Mouse (Mus musculus) lung, embryonic 14.5 days (tissue): ENCODE measurements around the gene P3h4. TPM values are rescaled to one million over a fixed set of nuclear protein-coding genes. Genes with fewer than 3 reads are reported as not detected.

ENCODE experiments used
- ATAC-seq: fragments of 200-750 bp; cut with Nextera tagmentation; 2 replicates; pipeline ENCODE4 v1.8.0; 2017; ENCODE audit warnings: mild to moderate bottlenecking, moderate TSS enrichment, moderate library complexity; ENCODE audit not compliant: insufficient read depth
- DNase-seq: peaks from one replicate; pipeline ENCODE4 v3.0.0-alpha.2; 2015
- H3K27ac ChIP-seq: fragments of 300-500 bp; sonication (generic); 2 replicates; pipeline ENCODE4 v1.5.1; 2014; ENCODE audit warnings: low read depth, mild to moderate bottlenecking, moderate library complexity
- H3K27me3 ChIP-seq: fragments of 300-500 bp; sonication (generic); 2 replicates; pipeline ENCODE4 v1.6.1; 2014; ENCODE audit warnings: low read length, control low read depth; ENCODE audit not compliant: insufficient read depth
- H3K36me3 ChIP-seq: fragments of 300-500 bp; sonication (generic); 2 replicates; pipeline ENCODE4 v1.6.1; 2014; ENCODE audit warnings: control low read depth; ENCODE audit not compliant: insufficient read depth
- H3K4me1 ChIP-seq: fragments of 300-500 bp; sonication (generic); 2 replicates; pipeline ENCODE4 v1.6.1; 2014; ENCODE audit warnings: antibody characterized with exemption, control low read depth; ENCODE audit not compliant: insufficient read depth
- H3K4me2 ChIP-seq: fragments of 300-500 bp; sonication (generic); 2 replicates; pipeline ENCODE4 v1.6.1; 2014; ENCODE audit warnings: mild to moderate bottlenecking
- H3K4me3 ChIP-seq: fragments of 300-500 bp; sonication (generic); 2 replicates; pipeline ENCODE4 v1.5.1; 2014; ENCODE audit warnings: low read depth, low read length
- H3K9ac ChIP-seq: fragments of 300-500 bp; sonication (generic); 2 replicates; pipeline ENCODE4 v1.6.1; 2014
- H3K9me3 ChIP-seq: fragments of 300-500 bp; sonication (generic); 2 replicates; pipeline ENCODE4 v1.6.1; 2016; ENCODE audit warnings: low read depth, low read length, control low read depth
- CTCF ChIP-seq: IDR thresholded peaks from 2 replicates; pipeline ENCODE4 v1.5.1; 2016; ENCODE audit warnings: antibody characterized with exemption, low read depth
- WGBS: fragments of 180-500 bp; shearing (Covaris S2); extraction: QIAGEN DNeasy Blood & Tissue Kit; methylation state at CpG from one replicate; pipeline ENCODE4 v1.1.7; 2014; 5-methylcytosine and 5-hydroxymethylcytosine counted together
- polyA plus RNA-seq: library from polyadenylated mRNA; unstranded; fragments of >200 nt; fragmentation: Nextera tagmentation; extraction: Ambion mirVana; gene quantifications from 2 replicates; pipeline ENCODE4 v1.2.1, GENCODE M21; 2014

P3h4 gene
- polyA plus RNA-seq: 64.5 and 67.3 TPM in 2 replicates

- WGBS: under 1% methylated on average over 93 of the region's 93 CpGs
- peaks cover 13% of the 10 kb centered on the region for H3K4me1 ChIP-seq
- DNase-seq: peak; percentile 95
- peak; percentile 59 for TF ChIP-seq CTCF
- H3K36me3 ChIP-seq: peaks cover 28% of the 10 kb centered on the region
- peak; percentile 98 for ATAC-seq
- peak within 1 kb of the TSS; percentile 73 for H3K4me3 ChIP-seq
- H3K27ac ChIP-seq: peak within 1 kb of the TSS; percentile 97
- no peaks in the 10 kb centered on the region for H3K9me3 ChIP-seq
- no peaks in the 10 kb centered on the region for H3K27me3 ChIP-seq
- H3K9ac ChIP-seq: peak within 1 kb of the TSS; percentile 83
- peak within 1 kb of the TSS; percentile 86 for H3K4me2 ChIP-seq
These were observed at the start of gene P3h4 for GRCm38 (mm10) chr11:100414021-100414913. Gene P3h4, minus strand, starts transcription at chr11:100414836.

GRCm38 (mm10) chr11:100462699-100463098, 48.1 kb upstream of the P3h4 start:
- H3K4me3 ChIP-seq: no peak overlapping the region
- H3K4me2 ChIP-seq: no peak overlapping the region
- peaks cover 39% of the 10 kb centered on the region for H3K36me3 ChIP-seq
- no peaks in the 10 kb centered on the region for H3K9me3 ChIP-seq
- WGBS: 90% methylated on average over 10 of the region's 10 CpGs
- H3K9ac ChIP-seq: no peak overlapping the region
- no peak for ATAC-seq
- TF ChIP-seq CTCF: no peak
- no peak overlapping the region for H3K27ac ChIP-seq
- H3K4me1 ChIP-seq: no peaks in the 10 kb centered on the region
- no peak for DNase-seq
- H3K27me3 ChIP-seq: no peaks in the 10 kb centered on the region

- DNase-seq (no peak), ATAC-seq (no peak)
- Histone ChIP-seq H3K36me3 (peaks cover 32% of the 10 kb centered on the region), H3K9ac (no peak overlapping the region), H3K4me2 (no peak overlapping the region), H3K27ac (0 out of 2 replicates have a peak overlapping the region, but pooled peaks have one; percentile 12), H3K27me3 (no peaks in the 10 kb centered on the region), H3K4me1 (no peaks in the 10 kb centered on the region), H3K4me3 (no peak overlapping the region), H3K9me3 (no peaks in the 10 kb centered on the region)
- WGBS: 65% methylated on average over 5 of the region's 5 CpGs
- no peak for TF ChIP-seq CTCF
These were observed 43.1 kb upstream of the P3h4 start for GRCm38 (mm10) chr11:100457711-100458110.

- Histone ChIP-seq H3K9me3 (no peaks in the 10 kb centered on the region), H3K9ac (no peak overlapping the region), H3K4me2 (no peak overlapping the region), H3K27me3 (no peaks in the 10 kb centered on the region), H3K27ac (no peak overlapping the region), H3K36me3 (peaks cover 29% of the 10 kb centered on the region), H3K4me3 (no peak overlapping the region), H3K4me1 (no peaks in the 10 kb centered on the region)
- DNase-seq: no peak
- TF ChIP-seq CTCF: no peak
- 56% methylated on average over 4 of the region's 4 CpGs for WGBS
- ATAC-seq: no peak
These were observed 42.6 kb upstream of the P3h4 start for GRCm38 (mm10) chr11:100457247-100457646.

- WGBS: 79% methylated on average over 6 of the region's 6 CpGs
- ATAC-seq (no peak), DNase-seq (no peak)
- TF ChIP-seq CTCF: no peak
- H3K36me3 ChIP-seq: peaks cover 17% of the 10 kb centered on the region; the same call in 1 of the 2 replicates
- no peaks in the 10 kb centered on the region for H3K27me3 ChIP-seq
- no peak overlapping the region for H3K4me3 ChIP-seq
- H3K4me2 ChIP-seq: no peak overlapping the region
- H3K9ac ChIP-seq: no peak overlapping the region
- H3K4me1 ChIP-seq: peaks cover 6% of the 10 kb centered on the region; the same call in 1 of the 2 replicates
- no peaks in the 10 kb centered on the region for H3K9me3 ChIP-seq
- H3K27ac ChIP-seq: no peak overlapping the region
These were observed 28.0 kb upstream of the P3h4 start for GRCm38 (mm10) chr11:100442625-100443024.

- Histone ChIP-seq H3K4me1 (peaks cover 6% of the 10 kb centered on the region; the same call in 1 of the 2 replicates), H3K27me3 (no peaks in the 10 kb centered on the region), H3K27ac (peak within 1 kb of the TSS; percentile 50; the same call in 1 of the 2 replicates), H3K9me3 (no peaks in the 10 kb centered on the region), H3K4me3 (peak within 1 kb of the TSS; percentile 79), H3K4me2 (peak within 1 kb of the TSS; percentile 74), H3K9ac (peak within 1 kb of the TSS; percentile 91), H3K36me3 (peaks cover 24% of the 10 kb centered on the region; the same call in 1 of the 2 replicates)
- ATAC-seq: no peak
- TF ChIP-seq CTCF: no peak
- no peak for DNase-seq
- WGBS: 81% methylated on average over 8 of the region's 8 CpGs
These were observed 27.2 kb upstream of the P3h4 start, which contains the start of the genes Nt5c3b and Klhl10 for GRCm38 (mm10) chr11:100441797-100442196. Gene Nt5c3b, minus strand, starts transcription at chr11:100441808. Gene Klhl10, plus strand, starts transcription at chr11:100441917.
